Mouse (Mus musculus) gonadal fat pad, adult 2 months (tissue): ENCODE measurements at regions not wholly inside any gene's neighbourhood (a gene's known extent, or its start where the extent isn't known, plus 50 kb on each side); places are given as distances from the start of the nearest gene placed in this dataset.

ENCODE experiments used
- DNase-seq: peaks from one replicate; pipeline ENCODE4 v3.0.0-alpha.2; 2012; ENCODE audit warnings: low read depth

DNA sequence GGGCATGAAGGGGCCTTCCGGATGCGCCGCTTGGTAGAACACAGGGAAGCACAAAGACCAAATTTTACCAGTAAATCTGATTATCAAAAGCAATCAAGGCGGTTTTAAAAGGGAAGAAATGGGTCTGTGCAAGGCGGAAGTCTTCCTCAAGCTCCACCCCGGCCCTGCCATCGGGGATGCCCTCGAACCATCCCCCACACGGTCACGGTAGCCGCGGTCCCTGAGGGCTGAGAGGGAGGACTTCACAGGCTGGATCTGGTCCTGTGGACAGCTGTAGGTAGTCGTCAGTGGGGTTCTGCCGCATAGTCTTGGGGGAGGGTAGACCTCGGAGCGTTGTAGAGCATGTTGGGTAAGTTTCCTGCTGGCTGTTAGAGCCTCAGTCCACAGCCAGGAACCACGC, 104.9 kb downstream of the Tpra1 start:
- no peak for DNase-seq

DNA sequence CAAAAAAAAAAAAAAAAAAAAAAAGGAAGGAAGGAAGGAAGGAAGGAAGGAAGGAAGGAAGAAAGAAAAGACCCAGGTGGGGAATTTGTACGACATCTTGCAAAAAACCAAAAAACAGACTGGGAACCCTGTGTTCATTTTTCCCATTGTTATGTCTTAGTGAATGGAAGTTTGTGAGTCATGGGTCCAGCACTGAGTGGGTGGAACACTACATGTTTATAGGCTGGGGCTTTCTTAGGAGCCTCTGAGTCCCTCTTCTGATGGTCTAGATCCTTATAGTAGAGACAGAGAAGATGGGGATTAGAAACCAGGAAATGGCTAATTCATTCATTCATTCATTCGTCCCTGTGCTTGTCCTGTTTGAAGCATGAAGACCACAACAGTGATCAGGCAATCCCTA, 105.5 kb downstream of the Tpra1 start:
- no peak for DNase-seq

GRCm38 (mm10) chr6:89008614-89009171, 106.6 kb downstream of the Tpra1 start:
- DNase-seq, result no peak

- no peak for DNase-seq
These were observed 111.1 kb downstream of the Tpra1 start for GRCm38 (mm10) chr6:89012998-89013689.

GRCm38 (mm10) chr6:89013690-89014061, 111.6 kb downstream of the Tpra1 start:
- no peak for DNase-seq

DNA sequence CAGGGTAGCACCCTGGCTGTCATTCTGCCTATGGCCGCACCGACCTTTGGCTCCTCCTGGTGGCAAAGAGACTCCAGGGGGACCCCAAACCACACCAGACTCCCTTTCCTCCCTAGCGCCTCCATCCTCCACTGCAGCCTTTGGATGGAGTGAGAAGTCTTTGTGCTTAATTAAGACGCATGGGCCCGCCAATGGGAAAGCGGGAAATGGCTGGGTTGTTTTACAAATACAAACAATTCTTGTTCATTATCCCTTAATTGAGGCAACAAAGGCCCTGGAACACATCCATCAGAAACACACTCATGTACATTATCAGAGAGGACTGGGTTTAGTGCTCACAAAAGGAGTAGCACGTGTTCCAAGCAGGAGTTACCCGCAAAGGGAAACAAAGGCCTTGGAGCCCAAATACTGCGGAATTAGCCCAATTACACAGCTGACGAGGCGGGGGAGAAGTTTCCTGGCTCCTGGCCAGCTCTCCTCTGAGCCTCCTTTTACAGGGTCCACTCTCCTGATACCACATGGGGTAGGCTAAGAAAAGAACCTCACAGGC, 122.1 kb downstream of the Tpra1 start:
- DNase-seq, result no peak

DNA sequence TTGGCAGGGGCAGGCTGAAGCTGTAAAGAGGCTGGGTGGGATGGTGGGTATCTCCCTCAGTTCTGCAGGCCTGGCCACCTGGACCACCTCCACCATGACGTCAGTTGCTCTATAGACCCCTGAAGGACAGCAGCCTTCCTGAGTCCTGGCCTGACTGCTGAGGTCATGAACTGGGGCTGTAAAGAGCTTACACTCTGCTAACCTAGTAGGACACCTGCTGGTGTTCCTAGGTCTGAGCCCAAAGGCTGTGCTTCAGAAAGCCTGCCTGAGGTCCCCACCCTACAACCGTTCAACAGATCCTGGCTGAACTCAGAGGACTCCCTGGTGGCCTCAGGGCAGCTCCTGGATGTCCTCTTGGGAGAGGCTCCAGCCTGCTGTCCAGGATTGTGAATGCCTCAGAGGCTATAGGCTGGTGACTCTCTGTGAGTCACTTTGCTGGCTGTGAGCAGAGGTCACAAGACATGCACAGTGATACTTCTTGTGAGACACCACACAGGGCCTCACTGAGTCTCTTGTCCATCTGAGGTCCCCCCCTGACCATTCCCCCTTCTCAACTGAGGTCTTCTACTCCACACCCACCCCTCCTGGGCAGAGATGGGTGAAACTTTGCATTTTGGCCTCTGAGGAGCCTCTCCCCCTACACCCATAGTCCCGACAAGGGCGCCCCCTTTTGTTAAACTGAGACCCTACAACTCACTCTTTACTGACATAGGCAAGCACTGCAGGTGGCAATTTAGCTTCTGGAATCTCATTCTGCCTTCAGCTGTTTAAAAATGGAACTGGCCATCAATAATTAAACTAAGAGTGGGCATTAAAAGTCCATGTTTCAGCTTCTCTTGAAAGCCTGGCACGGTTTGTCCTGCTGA, 131.6 kb downstream of the Tpra1 start:
- DNase-seq, result no peak

GRCm38 (mm10) chr6:89034455-89034854, 132.4 kb downstream of the Tpra1 start:
- DNase-seq, result no peak

DNA sequence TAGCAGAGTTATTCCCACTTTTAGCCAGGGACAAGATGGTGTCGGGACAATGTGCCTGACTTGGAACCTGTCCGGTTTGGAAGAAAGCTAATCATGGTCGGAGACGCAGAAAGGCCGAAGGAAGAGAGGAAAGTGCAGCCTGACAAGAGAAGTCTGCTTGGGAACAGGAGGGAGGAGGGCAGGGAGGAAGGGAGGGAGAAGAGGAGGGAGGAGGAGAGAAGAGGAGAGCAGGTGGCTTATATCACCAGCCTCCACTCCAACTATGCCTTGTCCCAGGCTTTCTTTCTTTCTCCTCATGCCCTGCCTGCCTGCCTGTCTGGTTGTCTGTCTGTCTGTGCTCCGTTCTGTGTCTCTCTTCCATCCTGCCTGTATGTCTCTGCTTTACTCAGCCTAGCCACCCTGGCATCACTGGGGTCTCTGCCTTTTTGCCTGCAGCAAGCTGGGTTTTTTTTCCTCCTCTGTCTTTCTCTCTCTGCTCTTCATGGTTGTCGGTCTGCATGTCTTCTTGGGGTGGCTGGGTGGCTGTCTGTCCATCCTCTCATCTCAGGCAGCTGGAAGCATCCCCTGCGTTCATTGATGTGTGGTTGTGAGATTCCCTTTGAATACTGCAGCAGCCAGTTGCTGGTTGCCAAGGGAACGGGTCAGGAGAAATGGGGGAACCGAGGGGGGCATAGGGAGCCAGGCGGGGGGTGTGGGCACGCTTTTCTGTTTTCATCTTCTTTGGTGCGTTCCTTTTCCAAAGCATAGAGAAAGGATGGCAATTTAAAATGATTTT, 133.2 kb downstream of the Tpra1 start:
- DNase-seq, result no peak

DNA sequence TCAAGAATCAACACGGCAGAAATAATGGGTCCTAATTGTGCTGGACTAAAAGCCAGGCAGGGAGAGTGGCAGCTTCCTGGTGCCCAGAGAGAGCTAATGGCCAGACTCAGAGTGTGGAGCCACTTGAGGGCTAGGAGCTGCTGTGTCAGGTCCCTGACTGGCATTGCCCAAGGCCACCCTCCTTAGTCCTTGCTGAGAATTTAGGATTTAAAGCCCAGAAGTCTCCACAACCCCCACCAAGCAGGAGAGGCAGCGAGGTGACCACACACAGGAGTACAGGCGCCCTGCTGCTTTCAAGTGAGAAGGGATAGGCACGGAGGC, 133.7 kb downstream of the Tpra1 start:
- DNase-seq, result no peak

DNA sequence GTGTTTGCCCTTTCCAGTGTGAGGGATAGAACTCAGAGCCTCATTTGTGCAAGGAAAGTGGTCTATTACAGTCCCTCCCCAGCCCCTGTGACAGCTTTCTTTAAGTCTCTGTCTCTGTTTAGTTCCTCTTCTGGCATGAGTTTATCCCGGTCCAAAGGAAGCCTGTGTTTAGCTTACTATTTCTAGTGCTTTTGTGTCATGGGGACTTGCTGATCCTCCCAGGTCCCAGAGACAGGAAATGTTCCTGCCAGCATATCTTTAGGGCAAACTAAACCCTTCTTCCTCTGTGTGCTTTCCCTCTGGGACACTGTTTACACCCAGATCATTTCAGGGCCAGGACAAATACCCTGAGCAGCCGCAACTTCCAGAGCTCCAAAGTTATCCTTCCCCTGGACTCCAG, 135.3 kb downstream of the Tpra1 start:
- no peak for DNase-seq

DNA sequence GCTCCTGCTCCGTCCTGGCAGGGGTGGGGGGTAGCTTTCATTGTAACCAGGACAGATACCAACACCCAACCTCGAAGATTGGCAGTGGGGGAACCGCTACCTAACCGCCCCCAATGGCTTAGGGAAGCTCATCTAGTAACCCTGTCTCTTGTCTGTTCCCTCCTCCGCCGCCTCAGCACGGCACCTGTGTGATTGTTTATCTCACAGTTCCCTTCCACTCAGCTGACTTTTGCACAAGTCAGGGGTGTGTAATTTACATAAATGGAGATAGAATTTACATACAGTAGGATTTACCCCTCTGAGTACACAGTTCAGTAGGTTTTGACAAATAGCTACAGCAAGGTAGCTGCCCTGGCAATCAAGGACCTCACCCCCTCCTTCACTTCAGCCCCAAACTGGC, 135.8 kb downstream of the Tpra1 start:
- no peak for DNase-seq

DNA sequence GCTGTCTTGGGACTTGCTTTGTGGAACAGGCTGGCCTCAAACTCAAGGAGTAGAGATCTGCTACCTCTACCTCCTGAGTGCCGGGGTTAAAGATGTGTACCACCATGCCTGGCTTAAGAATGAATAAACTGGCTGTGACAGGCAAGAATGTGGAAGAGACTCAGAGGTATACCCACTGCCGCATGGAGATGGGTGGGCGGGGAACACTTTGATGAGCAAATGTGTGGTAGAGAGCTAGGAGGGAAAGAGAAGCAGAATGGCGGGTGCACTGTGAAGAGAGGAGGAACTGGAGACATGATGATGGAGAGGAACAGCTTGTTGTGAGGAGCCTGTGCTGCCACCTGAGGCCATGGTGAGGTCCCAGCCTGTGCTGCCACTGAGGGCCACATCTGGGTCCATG, 138.9 kb downstream of the Tpra1 start:
- DNase-seq, result no peak

DNA sequence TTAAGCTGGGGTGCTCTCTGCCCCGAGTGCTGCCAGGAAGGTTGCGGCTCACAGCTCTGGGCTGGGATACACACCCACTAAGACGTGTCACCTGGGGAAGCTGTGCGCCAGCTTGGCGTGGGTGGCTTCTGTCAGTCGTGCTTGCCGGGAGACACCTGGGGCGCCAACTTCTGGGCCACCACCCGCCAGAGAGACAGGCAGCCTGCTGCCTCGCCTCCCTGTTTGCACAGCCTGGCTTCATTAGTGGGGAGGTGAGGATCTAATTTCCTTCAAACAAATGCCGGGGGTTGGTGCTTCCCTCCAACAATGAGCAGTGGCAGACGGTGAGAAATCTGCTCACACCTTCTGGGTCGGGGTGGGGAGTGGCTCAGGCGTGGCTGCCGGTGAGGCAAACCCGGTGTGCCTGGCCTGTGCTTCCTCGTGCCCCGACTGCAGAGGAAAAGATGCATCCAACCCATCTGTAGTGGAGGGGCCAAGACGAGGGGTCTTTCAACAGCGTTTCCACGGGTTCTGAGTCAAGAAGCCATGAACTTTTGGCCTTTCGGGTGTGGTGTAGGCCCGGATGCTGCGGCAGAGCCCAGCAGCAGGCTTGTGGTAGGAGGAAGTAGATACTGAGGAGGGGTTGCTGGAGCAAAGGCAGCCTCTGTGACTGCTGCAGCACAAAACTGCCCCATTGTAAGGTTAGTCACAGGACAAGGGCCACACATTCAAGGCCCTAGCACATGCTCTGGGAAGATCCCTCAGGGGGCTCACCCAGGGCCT, 140.6 kb downstream of the Tpra1 start:
- DNase-seq, result no peak

DNA sequence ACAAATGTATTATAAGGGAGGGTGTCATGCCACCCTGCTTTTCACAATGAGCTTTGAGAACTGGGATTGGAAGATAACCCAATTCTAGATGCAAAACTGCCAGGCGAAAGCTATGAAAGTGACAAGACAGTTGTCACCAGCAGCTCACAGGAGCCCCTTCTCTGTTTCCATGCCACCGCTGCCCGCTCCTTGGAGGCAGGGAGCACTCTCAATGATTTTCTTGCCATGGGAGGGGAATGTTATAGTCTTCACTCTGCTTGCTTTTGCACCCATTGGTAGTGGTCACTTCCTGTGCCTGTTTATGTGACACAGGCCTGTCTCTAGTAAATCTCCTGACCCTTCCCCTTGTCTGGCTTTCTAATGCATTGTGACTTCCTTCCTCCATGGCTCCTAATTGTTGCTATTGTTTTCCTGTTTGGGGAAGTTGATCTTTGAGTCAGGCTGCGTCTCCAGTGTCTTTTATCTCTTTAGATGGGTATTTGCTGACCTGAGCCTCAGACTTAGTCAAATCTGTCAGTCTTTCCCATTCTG, 143.4 kb downstream of the Tpra1 start:
- no peak for DNase-seq

GRCm38 (mm10) chr6:89046476-89046875, 144.4 kb downstream of the Tpra1 start:
- no peak for DNase-seq

DNA sequence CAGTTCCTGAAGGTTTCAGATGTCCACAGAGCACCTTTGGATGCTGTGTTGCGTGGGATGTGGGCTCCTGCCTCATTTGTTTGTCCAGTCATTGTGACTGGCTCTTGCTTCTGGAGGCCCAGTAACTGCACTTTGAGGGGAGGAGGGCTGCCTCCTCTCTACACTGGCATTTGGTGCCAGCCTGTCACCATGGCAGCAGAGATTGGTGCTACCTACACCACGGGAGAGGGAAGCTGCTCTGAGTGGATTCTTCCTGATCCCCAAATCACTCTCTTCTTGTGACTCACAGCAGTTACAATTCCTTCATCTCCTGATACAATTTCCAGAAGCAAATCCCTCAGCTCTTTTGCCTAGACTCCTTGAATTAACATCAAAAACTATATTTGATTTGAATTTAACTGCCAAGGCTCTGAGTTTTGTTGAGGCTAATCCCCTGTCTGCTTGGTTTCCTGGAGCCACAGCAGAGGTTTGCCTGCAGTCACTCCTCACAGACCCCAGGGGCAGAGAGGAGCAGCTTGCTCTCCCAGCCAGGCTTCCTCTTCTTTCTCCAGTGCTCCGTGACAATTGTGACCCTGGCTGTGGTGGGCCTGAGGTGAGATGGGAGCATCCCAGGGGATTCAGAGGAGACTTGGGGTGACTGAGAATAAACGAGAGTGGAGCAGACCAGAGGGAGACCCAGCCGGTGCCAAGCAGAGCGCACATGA, 145.7 kb downstream of the Tpra1 start:
- DNase-seq, result no peak

- no peak for DNase-seq
These were observed 147.2 kb downstream of the Tpra1 start for GRCm38 (mm10) chr6:89049290-89049689.

- no peak for DNase-seq
These were observed 148.7 kb downstream of the Tpra1 start for GRCm38 (mm10) chr6:89050575-89051270.
